Mouse (Mus musculus) megakaryocyte-erythroid progenitor cell, adult 5 weeks (primary cell): Measurements from ENCODE around the gene Gm45261. TPM values are rescaled to one million over a fixed set of nuclear protein-coding genes. Genes with fewer than 3 reads are reported as not detected.

Experiments used
- polyA plus RNA-seq: library from polyadenylated mRNA; stranded (reverse); fragments of >175 nt; gene quantifications from 2 replicates; pipeline ENCODE4 v1.2.3, GENCODE M21; 2012

Gene Gm45261
- not detected in 2 replicates for polyA plus RNA-seq

DNA sequence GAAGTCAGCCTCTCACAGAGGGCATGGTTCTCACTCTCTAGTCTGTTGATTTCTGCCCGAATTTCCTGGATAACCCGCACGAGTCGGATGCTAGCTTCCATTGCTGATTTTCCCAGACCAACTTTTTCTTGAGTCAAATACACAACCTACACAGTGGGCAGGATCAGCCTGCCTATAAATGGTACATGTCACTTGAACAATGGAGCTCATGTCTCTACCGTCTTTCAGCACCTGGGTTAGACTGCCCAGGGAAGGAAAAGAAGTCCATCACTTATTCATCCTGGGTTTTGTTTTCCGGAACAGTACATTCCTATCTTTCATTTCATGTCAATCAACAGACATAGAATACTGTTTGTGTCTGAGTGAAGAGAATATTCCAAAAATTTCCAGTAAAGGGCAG lies at the start of gene Gm45261:
Gene Gm45261, minus strand, starts transcription at position 101 of the 400 bp plus-strand sequence.

Other genes starting within 250 kb of the Gm45261 start
- not detected in 2 replicates for gene Fam124b, start 243.0 kb downstream of the Gm45261 start, polyA plus RNA-seq
- gene Cul3, start 121.0 kb downstream of the Gm45261 start, polyA plus RNA-seq: 12.5 and 15.0 TPM in 2 replicates